Mouse (Mus musculus) spleen, postnatal 14 days (tissue): ENCODE measurements around the gene Slc2a10.

ENCODE experiments used
- DNase-seq, 2 experiments: peaks; one replicate each; pipeline ENCODE4 v3.0.0; 2021 to 2022; ENCODE audit warnings: low spot score in 2 of 2

Slc2a10 gene

DNA sequence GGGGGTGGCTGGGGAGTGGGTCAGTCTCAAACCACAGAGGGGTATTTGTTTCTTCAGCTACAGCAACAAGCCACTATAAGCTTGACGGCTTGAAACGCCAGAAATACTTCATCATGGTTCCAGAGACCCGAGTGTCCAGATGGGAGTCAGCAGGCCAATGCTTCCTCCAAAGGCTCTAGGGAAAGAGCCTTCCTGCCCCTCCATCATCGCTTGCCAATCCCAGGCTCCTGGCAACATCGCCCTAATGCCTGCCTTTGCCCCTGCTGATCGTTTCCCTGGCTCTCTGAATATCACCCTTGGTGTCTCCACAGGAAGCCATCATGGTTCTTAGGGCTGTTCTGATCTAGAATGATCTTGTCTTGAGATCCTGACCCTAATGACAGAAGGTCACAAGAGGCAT, 58.3 kb downstream of the Slc2a10 start:
- DNase-seq = no peak

DNA sequence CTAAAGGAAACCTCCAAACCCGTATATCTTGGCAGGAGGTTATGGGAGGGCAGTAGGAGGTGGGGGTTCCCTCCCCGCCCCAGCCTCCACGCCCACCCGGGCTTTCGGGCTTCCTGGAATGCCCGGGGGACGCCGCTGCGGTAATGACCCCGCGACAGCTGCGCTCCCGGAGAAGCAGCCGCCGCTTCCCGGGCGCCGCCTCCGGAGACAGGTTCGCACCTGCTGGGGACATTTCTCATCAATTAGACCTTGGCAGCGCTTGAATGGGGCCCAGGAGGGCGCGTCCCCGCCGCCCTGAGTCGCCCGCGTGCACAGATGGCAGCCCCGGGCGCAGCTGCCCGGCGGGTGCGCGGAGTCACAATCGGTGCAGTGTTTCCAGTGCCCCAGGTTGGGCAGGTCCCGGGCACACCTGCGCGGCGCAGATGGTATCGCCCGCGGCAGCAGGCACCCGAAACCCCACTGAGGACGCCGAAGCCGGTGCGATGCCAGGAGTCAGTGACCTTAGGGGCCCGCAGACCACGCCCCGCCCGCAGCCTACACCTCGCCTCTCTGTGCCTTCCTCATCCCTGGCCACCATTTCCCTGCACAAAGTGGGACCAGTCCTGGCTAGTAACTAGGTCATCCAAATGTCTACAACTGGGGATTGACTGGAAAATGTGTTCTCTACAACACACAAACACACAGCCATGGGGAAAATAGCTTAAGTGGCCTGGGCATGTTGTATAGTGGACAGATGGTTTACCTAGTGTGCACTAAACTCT, 59.9 kb downstream of the Slc2a10 start:
- no peak for DNase-seq

DNA sequence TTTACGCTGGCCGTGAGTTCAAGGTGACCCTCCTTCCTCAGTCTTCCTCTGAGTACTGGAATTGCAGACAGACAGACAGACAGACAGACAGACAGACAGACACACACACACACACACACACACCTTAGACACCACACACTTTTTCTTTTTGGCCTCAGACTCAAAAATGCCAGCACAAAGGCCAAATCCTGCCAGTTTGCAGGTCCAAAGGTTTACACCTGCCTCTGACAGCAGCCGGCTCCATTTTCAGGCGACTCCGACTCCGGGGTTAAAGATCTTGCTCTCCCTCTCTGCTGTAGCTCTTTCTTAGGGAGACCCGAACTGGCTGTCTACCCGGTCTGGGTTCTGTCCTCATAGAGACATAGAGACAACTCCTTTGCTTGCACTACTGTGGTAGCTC, 60.5 kb downstream of the Slc2a10 start:
- DNase-seq = no peak

DNA sequence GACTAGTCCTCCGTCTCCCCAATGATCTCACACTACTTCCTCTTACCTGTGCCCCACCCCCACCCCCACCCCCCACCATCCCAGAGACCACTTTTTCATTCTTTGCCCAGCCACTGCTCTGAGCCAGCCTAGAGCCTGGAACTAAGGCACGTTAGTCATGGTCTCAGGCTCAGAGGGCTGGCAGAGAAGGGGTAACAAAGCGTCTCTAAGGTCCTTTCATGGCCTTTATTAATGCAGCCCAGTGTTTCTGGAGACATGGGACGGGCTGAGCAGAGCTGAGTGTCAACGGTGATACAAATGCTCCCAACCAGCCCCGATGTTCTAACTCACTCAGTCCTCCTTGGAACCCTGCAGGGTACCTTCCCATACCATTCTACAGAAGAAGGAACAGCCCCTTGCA, 61.0 kb downstream of the Slc2a10 start:
- no peak for DNase-seq

DNA sequence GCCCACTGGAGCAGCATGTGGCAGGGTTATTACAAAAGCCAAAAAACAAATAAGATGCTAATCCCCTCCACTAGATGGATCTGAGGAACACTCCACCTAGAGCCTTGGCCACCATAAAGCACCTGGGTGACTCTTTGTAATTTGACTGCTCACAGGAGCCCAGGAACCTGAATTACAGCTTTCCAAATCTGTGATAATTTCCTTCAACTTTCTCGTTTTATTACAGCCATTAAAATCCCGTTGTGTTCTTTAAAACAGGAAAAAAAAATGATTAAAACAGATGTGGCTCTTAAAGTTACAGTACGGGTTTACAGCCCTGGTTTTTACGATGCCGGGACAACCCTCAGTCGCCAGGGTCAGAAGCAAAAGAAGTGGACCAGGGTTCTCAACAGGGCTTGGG, 63.3 kb downstream of the Slc2a10 start:
- DNase-seq = no peak

DNA sequence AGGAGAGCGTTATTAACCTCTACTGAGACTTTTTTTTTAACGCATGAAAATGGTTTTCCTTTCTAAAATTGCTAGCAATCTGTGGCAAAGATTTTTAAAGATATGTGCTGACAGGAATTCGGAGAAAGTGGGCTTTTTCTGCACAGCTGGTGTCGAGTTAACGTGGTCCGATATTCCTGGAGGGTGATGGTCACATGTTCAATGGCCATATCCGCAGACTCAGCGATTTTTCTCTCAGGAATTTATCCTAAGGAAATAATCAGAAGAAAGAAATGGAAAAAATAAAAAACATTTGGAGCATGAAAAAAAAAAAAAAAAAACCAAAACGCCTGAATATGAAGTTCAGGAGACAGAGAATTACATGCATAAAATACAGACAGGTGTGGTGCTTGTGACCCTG, 64.2 kb downstream of the Slc2a10 start:
- DNase-seq = no peak

DNA sequence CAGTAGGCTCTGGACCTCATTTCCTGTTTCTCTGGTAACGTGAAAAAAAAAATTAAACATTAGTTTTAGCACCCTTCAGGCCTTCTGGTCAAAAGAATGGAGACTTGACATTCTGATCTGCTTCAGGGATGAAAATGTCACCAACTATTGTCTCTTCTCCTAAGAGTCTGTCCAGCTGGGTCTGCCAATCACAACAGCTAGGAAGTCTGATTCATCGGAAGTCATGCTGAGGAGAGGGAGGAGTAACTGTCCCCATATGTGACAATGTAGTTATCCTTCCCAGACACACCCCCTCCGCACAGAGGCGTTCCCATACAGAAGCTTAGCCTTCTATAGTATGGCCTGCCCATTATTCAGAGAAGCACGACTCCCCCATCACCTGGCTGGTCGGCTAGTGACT, 65.3 kb downstream of the Slc2a10 start:
- DNase-seq = no peak
